Mouse (Mus musculus) forebrain, embryonic 11.5 days (tissue): ENCODE measurements around the gene Gm17428. TPM values are rescaled to one million over a fixed set of nuclear protein-coding genes. Genes with fewer than 3 reads are reported as not detected.
A peak's percentile ranks its signal among the peaks of the same experiment; 100 is the strongest.

Experiments
- ATAC-seq: fragments of 200-750 bp; cut with Nextera tagmentation; replicated peaks from 2 replicates; pipeline ENCODE4 v1.8.0; 2017; ENCODE audit warnings: moderate TSS enrichment; ENCODE audit not compliant: low FRiP score
- DNase-seq: peaks from one replicate; pipeline ENCODE4 v3.0.0-alpha.2; 2017; ENCODE audit warnings: low spot score
- H3K27ac ChIP-seq: fragments of 300-500 bp; sonication (generic); 2 replicates; pipeline ENCODE4 v1.5.1; 2014; ENCODE audit warnings: low read depth, low read length
- H3K27me3 ChIP-seq: fragments of 300-500 bp; sonication (generic); 2 replicates; pipeline ENCODE4 v1.6.1; 2014; ENCODE audit warnings: mild to moderate bottlenecking, low read length, mixed read lengths; ENCODE audit not compliant: control insufficient read depth, insufficient read depth
- H3K36me3 ChIP-seq: fragments of 300-500 bp; sonication (generic); 2 replicates; pipeline ENCODE4 v1.6.1; 2014; ENCODE audit warnings: mild to moderate bottlenecking, low read length, moderate library complexity, mixed read lengths; ENCODE audit not compliant: control insufficient read depth, insufficient read depth
- H3K4me1 ChIP-seq: fragments of 300-500 bp; sonication (generic); replicated peaks from 2 replicates; pipeline ENCODE4 v1.6.1; 2014; ENCODE audit warnings: low read length, mixed read lengths; ENCODE audit not compliant: control insufficient read depth, insufficient read depth
- H3K4me2 ChIP-seq: fragments of 300-500 bp; sonication (generic); 2 replicates; pipeline ENCODE4 v1.6.1; 2014; ENCODE audit warnings: low read depth, mild to moderate bottlenecking, low read length, moderate library complexity, mixed read lengths; ENCODE audit not compliant: severe bottlenecking
- H3K4me3 ChIP-seq: fragments of 300-500 bp; sonication (generic); 2 replicates; pipeline ENCODE4 v1.5.1; 2014; ENCODE audit warnings: low read depth, low read length
- H3K9ac ChIP-seq: fragments of 300-500 bp; sonication (generic); 2 replicates; pipeline ENCODE4 v1.6.1; 2014; ENCODE audit warnings: low read length
- H3K9me3 ChIP-seq: fragments of 300-500 bp; sonication (generic); 2 replicates; pipeline ENCODE4 v1.6.1; 2016; ENCODE audit warnings: low read length, mixed read lengths; ENCODE audit not compliant: control insufficient read depth
- WGBS: fragments of 180-500 bp; shearing (Covaris S2); extraction: QIAGEN DNeasy Blood & Tissue Kit; methylation state at CpG from one replicate; pipeline ENCODE4 v1.1.7; 2014; 5-methylcytosine and 5-hydroxymethylcytosine counted together
- polyA plus RNA-seq: library from polyadenylated mRNA; unstranded; fragments of >200 nt; fragmentation: Nextera tagmentation; extraction: Ambion mirVana; gene quantifications from 2 replicates; pipeline ENCODE4 v1.2.1, GENCODE M21; 2014

The Gm17428 gene
- polyA plus RNA-seq, result not detected in 2 replicates

- no peak within 1 kb of the TSS for H3K4me3 ChIP-seq
- no peak within 1 kb of the TSS for H3K9ac ChIP-seq
- 77% methylated on average over 1 of the region's 1 CpGs for WGBS
- H3K36me3 ChIP-seq, result no peaks in the 10 kb centered on the region
- no peak within 1 kb of the TSS for H3K27ac ChIP-seq
- ATAC-seq (no peak), DNase-seq (no peak)
- H3K4me1 ChIP-seq, result 0 out of 2 replicates have a peak, but pooled peaks cover 3% of the 10 kb centered on the region
- no peaks in the 10 kb centered on the region for H3K27me3 ChIP-seq
- H3K4me2 ChIP-seq, result no peak within 1 kb of the TSS
- no peaks in the 10 kb centered on the region for H3K9me3 ChIP-seq
Measured at GRCm38 (mm10) chr14:54976633-54977032, at the start of gene Gm17428. TSS of gene Gm17428 (plus strand) at chr14:54976933.

- Histone ChIP-seq H3K36me3 (peaks cover 1% of the 10 kb centered on the region), H3K4me2 (peak overlapping the region; percentile 96), H3K27ac (peak overlapping the region; percentile 98), H3K9ac (peak overlapping the region; percentile 95), H3K4me1 (peaks cover 14% of the 10 kb centered on the region; the same call in 1 of the 2 replicates), H3K4me3 (peak overlapping the region; percentile 52), H3K9me3 (no peaks in the 10 kb centered on the region), H3K27me3 (no peaks in the 10 kb centered on the region)
- WGBS, result 14% methylated on average over 7 of the region's 7 CpGs
- no peak for DNase-seq
- no peak for ATAC-seq
Measured at GRCm38 (mm10) chr14:54927296-54927695, 49.4 kb upstream of the Gm17428 start.

- Histone ChIP-seq H3K27me3 (no peaks in the 10 kb centered on the region), H3K36me3 (no peaks in the 10 kb centered on the region), H3K9me3 (no peaks in the 10 kb centered on the region), H3K27ac (no peak overlapping the region), H3K9ac (no peak overlapping the region), H3K4me2 (no peak overlapping the region), H3K4me3 (no peak overlapping the region), H3K4me1 (peaks cover 14% of the 10 kb centered on the region; the same call in 1 of the 2 replicates)
- ATAC-seq (no peak), DNase-seq (no peak)
- WGBS, result 83% methylated on average over 5 of the region's 5 CpGs
Measured at GRCm38 (mm10) chr14:54929801-54930200, 46.9 kb upstream of the Gm17428 start.

- H3K36me3 ChIP-seq, result no peaks in the 10 kb centered on the region
- no peaks in the 10 kb centered on the region for H3K9me3 ChIP-seq
- ATAC-seq, result no peak
- DNase-seq, result no peak
- H3K4me3 ChIP-seq, result no peak overlapping the region
- H3K4me1 ChIP-seq, result peaks cover 10% of the 10 kb centered on the region; the same call in 1 of the 2 replicates
- H3K27ac ChIP-seq, result no peak overlapping the region
- H3K27me3 ChIP-seq, result no peaks in the 10 kb centered on the region
- H3K9ac ChIP-seq, result no peak overlapping the region
- H3K4me2 ChIP-seq, result no peak overlapping the region
- WGBS, result 25% methylated on average over 2 of the region's 2 CpGs
Measured at GRCm38 (mm10) chr14:54930431-54930830, 46.3 kb upstream of the Gm17428 start.

GRCm38 (mm10) chr14:54932645-54933150, 44.0 kb upstream of the Gm17428 start, which contains the start of gene Il25:
TSS of gene Il25 (plus strand) at chr14:54932695.
- WGBS, result 42% methylated on average over 6 of the region's 6 CpGs
- DNase-seq (no peak), ATAC-seq (no peak)
- Histone ChIP-seq H3K9me3 (no peaks in the 10 kb centered on the region), H3K4me2 (no peak within 1 kb of the TSS), H3K27ac (no peak within 1 kb of the TSS), H3K9ac (no peak within 1 kb of the TSS), H3K4me1 (no peaks in the 10 kb centered on the region), H3K36me3 (no peaks in the 10 kb centered on the region), H3K27me3 (no peaks in the 10 kb centered on the region), H3K4me3 (no peak within 1 kb of the TSS)

GRCm38 (mm10) chr14:54935904-54936830, 40.6 kb upstream of the Gm17428 start, which contains the start of gene Cmtm5:
TSS of gene Cmtm5 (plus strand) at chr14:54936261.
- no peaks in the 10 kb centered on the region for H3K4me1 ChIP-seq
- no peaks in the 10 kb centered on the region for H3K9me3 ChIP-seq
- H3K36me3 ChIP-seq, result no peaks in the 10 kb centered on the region
- DNase-seq, result no peak
- H3K27ac ChIP-seq, result no peak within 1 kb of the TSS
- H3K4me2 ChIP-seq, result no peak within 1 kb of the TSS
- no peak for ATAC-seq
- H3K9ac ChIP-seq, result no peak within 1 kb of the TSS; the same call in 1 of the 2 replicates
- H3K27me3 ChIP-seq, result no peaks in the 10 kb centered on the region
- no peak within 1 kb of the TSS for H3K4me3 ChIP-seq
- 49% methylated on average over 8 of the region's 8 CpGs for WGBS

- Histone ChIP-seq H3K4me3 (no peak overlapping the region), H3K9ac (no peak overlapping the region; the same call in 1 of the 2 replicates), H3K4me2 (no peak overlapping the region), H3K36me3 (no peaks in the 10 kb centered on the region), H3K9me3 (no peaks in the 10 kb centered on the region), H3K4me1 (no peaks in the 10 kb centered on the region), H3K27ac (no peak overlapping the region), H3K27me3 (no peaks in the 10 kb centered on the region)
- 71% methylated on average over 6 of the region's 6 CpGs for WGBS
- ATAC-seq, result no peak
- DNase-seq, result no peak
Measured at GRCm38 (mm10) chr14:54936831-54937160, 39.9 kb upstream of the Gm17428 start.

GRCm38 (mm10) chr14:54937361-54938182, 39.2 kb upstream of the Gm17428 start:
- Histone ChIP-seq H3K9ac (no peak overlapping the region), H3K9me3 (no peaks in the 10 kb centered on the region), H3K27me3 (no peaks in the 10 kb centered on the region), H3K4me2 (no peak overlapping the region), H3K4me1 (no peaks in the 10 kb centered on the region), H3K27ac (no peak overlapping the region), H3K4me3 (no peak overlapping the region), H3K36me3 (no peaks in the 10 kb centered on the region)
- 85% methylated on average over 16 of the region's 16 CpGs for WGBS
- ATAC-seq (no peak), DNase-seq (no peak)
